Mouse (Mus musculus) MEL-GATA-1-ER (cell line): ENCODE measurements around the gene Gabbr2.

ENCODE experiments used
- DNase-seq: peaks from one replicate; pipeline ENCODE4 v3.0.0-alpha.2; 2012; ENCODE audit warnings: low read depth; ENCODE audit errors: extremely low read depth

The Gabbr2 gene

GRCm38 (mm10) chr4:46867779-46868178 is 123.9 kb downstream of the Gabbr2 start:
- DNase-seq: no peak

GRCm38 (mm10) chr4:46866070-46866469 is 125.6 kb downstream of the Gabbr2 start:
- no peak for DNase-seq

- no peak for DNase-seq
Measured at GRCm38 (mm10) chr4:46863721-46864120, 128.0 kb downstream of the Gabbr2 start.

GRCm38 (mm10) chr4:46862677-46863076 is 129.0 kb downstream of the Gabbr2 start:
- no peak for DNase-seq

- DNase-seq: no peak
Measured at GRCm38 (mm10) chr4:46860586-46860985, 131.1 kb downstream of the Gabbr2 start.

- no peak for DNase-seq
Measured at GRCm38 (mm10) chr4:46858899-46859298, 132.8 kb downstream of the Gabbr2 start.

GRCm38 (mm10) chr4:46856145-46856544 is 135.5 kb downstream of the Gabbr2 start:
- no peak for DNase-seq

- DNase-seq: no peak
Measured at GRCm38 (mm10) chr4:46854686-46855385, 136.8 kb downstream of the Gabbr2 start.

GRCm38 (mm10) chr4:46853852-46854460 is 137.7 kb downstream of the Gabbr2 start:
- DNase-seq: peak; percentile 95

- DNase-seq: peak; percentile 45
Measured at GRCm38 (mm10) chr4:46847745-46848144, 143.9 kb downstream of the Gabbr2 start.

GRCm38 (mm10) chr4:46846396-46846795 is 145.3 kb downstream of the Gabbr2 start:
- DNase-seq: no peak

- DNase-seq: no peak
Measured at GRCm38 (mm10) chr4:46844982-46845643, 146.6 kb downstream of the Gabbr2 start.

- DNase-seq: no peak
Measured at GRCm38 (mm10) chr4:46844567-46844966, 147.1 kb downstream of the Gabbr2 start.

GRCm38 (mm10) chr4:46842596-46842995 is 149.1 kb downstream of the Gabbr2 start:
- DNase-seq: no peak

- no peak for DNase-seq
Measured at GRCm38 (mm10) chr4:46840146-46840545, 151.5 kb downstream of the Gabbr2 start.

GRCm38 (mm10) chr4:46837362-46837761 is 154.3 kb downstream of the Gabbr2 start:
- no peak for DNase-seq

- no peak for DNase-seq
Measured at GRCm38 (mm10) chr4:46836065-46836464, 155.6 kb downstream of the Gabbr2 start.

GRCm38 (mm10) chr4:46835064-46835463 is 156.6 kb downstream of the Gabbr2 start:
- no peak for DNase-seq

GRCm38 (mm10) chr4:46832834-46833544 is 158.7 kb downstream of the Gabbr2 start:
- DNase-seq: peak; percentile 84

GRCm38 (mm10) chr4:46829656-46830055 is 162.0 kb downstream of the Gabbr2 start:
- DNase-seq: no peak

- no peak for DNase-seq
Measured at GRCm38 (mm10) chr4:46828141-46828571, 163.5 kb downstream of the Gabbr2 start.

- DNase-seq: no peak
Measured at GRCm38 (mm10) chr4:46827471-46827870, 164.2 kb downstream of the Gabbr2 start.
